Mouse (Mus musculus): ENCODE data around the gene Aldh1a3. TPM values are rescaled to one million over a fixed set of nuclear protein-coding genes. Genes with fewer than 3 reads are reported as not detected.

Aldh1a3 gene
- polyA plus RNA-seq, 1 experiment from 2014 or later: 9.6 TPM

DNA sequence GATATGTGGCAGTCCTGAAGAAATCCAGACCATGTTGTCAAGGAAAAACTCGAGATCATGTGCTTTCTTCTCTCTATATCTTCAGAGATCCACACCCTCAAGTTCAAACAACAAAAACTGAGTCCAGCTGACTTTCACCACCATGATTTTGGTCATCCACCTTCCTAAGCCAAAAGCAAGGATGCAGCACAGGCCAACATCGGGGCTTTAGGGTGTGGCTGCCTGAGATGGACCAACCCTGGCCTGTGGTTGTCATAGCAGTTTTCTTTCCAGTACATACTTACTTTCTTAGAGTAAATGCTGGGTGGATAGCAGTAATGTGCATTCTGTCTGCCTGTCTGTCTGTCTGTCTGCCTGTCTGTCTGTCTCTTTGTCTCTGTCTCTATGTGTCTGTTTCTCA, 61.9 kb downstream of the Aldh1a3 start:
- Histone ChIP-seq H3K9ac (ENCODE audit: low read length) (no peak overlapping the region), H3K4me3 (ENCODE audit: low read depth, low read length) (no peak overlapping the region), H3K9me3 (ENCODE audit: control insufficient read depth, low read length) (no peaks in the 10 kb centered on the region), H3K27me3 (ENCODE audit: control insufficient read depth, insufficient read depth, low read length) (no peaks in the 10 kb centered on the region), H3K27ac (replicated peaks) (no peak overlapping the region), H3K36me3 (ENCODE audit: control insufficient read depth, insufficient read depth, low read length) (peaks cover 2% of the 10 kb centered on the region), H3K4me2 (replicated peaks; ENCODE audit: low read depth) (no peak overlapping the region), H3K4me1 (replicated peaks; ENCODE audit: control insufficient read depth, insufficient read depth) (0 out of 2 replicates have a peak, but pooled peaks cover 2% of the 10 kb centered on the region)
- no peak for TF ChIP-seq CTCF (IDR thresholded peaks at IDR 0.05; ENCODE audit: low read depth)
- no peak for TF ChIP-seq EP300 (optimal IDR thresholded peaks at IDR 0.05)
- 49% methylated on average over 2 of the region's 2 CpGs for WGBS
- ATAC-seq (ENCODE audit: low FRiP score, low TSS enrichment) (0 out of 2 replicates have a peak, but pooled peaks have one; percentile 21), DNase-seq (ENCODE audit: low spot score) (no peak)

DNA sequence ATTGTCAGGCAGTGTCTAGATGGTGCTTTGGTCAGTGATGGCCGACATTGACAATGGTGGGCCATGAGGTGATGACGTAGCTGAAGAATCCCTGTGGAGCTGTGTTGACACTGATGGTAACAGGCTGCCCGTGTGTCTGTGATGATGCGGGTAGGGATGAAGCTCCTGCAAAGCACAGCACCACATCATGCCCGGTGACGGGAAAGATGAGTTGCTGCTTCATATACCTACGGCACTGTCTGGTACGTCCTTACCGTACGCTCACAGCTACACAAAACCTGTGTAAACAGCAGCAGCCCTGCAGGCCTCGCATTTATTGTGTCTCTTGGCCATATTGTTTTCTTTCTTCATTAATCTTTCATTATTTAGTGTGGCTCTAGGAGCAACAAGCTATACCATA, 62.8 kb downstream of the Aldh1a3 start:
- no peak overlapping the region for H3K27ac ChIP-seq (replicated peaks)
- no peaks in the 10 kb centered on the region for H3K4me1 ChIP-seq (replicated peaks; ENCODE audit: control insufficient read depth, insufficient read depth)
- no peak overlapping the region for H3K9ac ChIP-seq (ENCODE audit: low read length)
- no peaks in the 10 kb centered on the region for H3K27me3 ChIP-seq (ENCODE audit: control insufficient read depth, insufficient read depth, low read length)
- H3K36me3 ChIP-seq (ENCODE audit: control insufficient read depth, insufficient read depth, low read length): peaks cover 4% of the 10 kb centered on the region
- H3K4me3 ChIP-seq (ENCODE audit: low read depth, low read length): no peak overlapping the region
- H3K4me2 ChIP-seq (replicated peaks; ENCODE audit: low read depth): no peak overlapping the region
- no peaks in the 10 kb centered on the region for H3K9me3 ChIP-seq (ENCODE audit: control insufficient read depth, low read length)
- TF ChIP-seq EP300 (optimal IDR thresholded peaks at IDR 0.05): no peak
- TF ChIP-seq CTCF (IDR thresholded peaks at IDR 0.05; ENCODE audit: low read depth): no peak
- 92% methylated on average over 11 of the region's 11 CpGs for WGBS
- no peak for ATAC-seq (ENCODE audit: low FRiP score, low TSS enrichment)
- DNase-seq (ENCODE audit: low spot score): no peak

DNA sequence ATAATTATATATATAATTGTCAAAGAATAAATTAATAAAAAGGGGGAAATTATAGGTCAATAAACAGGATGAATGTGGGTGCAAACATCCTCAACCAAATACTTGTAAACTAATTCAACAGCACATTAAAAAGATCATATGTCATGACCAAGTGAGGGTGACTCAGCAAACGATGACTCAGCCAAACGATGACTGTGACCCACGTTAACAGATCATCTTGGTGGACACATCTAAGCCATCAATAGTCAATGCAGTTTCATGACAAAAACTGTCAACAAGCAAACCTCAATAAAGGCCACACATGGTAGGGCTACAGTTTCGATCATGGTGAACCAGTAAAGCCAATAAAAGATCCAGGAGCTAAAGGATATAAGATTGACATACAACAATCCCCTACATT, 68.3 kb downstream of the Aldh1a3 start:
- DNase-seq (ENCODE audit: low spot score): no peak

DNA sequence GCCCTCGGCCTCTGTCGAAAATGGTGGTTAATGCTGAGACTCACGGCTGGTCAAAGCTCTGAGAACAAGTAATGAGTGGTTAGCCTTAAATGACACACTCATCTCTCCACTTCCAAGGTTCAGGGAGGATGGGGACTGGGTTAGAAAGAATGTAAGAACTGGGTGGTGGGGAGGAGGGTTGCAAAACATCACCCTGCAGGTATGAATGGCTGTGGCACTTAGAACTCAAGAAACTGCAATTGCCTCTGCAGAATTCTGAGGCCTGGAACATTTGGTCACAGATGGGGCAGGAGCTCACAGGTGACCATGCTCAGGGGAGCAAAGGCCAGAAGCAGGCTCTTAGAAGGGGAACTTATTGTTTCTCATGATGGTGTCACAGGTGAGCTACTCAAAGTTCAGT, 68.9 kb downstream of the Aldh1a3 start:
- H3K9me3 ChIP-seq (ENCODE audit: control insufficient read depth, low read length): no peaks in the 10 kb centered on the region
- H3K27ac ChIP-seq (replicated peaks): no peak overlapping the region
- no peak for DNase-seq (ENCODE audit: low spot score)
- H3K27me3 ChIP-seq (ENCODE audit: control insufficient read depth, insufficient read depth, low read length): no peaks in the 10 kb centered on the region
- no peak overlapping the region for H3K4me3 ChIP-seq (ENCODE audit: low read depth, low read length)
- peaks cover 4% of the 10 kb centered on the region; the same call in 1 of the 2 replicates for H3K36me3 ChIP-seq (ENCODE audit: control insufficient read depth, insufficient read depth, low read length)
- H3K4me1 ChIP-seq (replicated peaks; ENCODE audit: control insufficient read depth, insufficient read depth): no peaks in the 10 kb centered on the region
- TF ChIP-seq EP300 (optimal IDR thresholded peaks at IDR 0.05) (no peak), CTCF (IDR thresholded peaks at IDR 0.05; ENCODE audit: low read depth) (no peak)
- WGBS: 87% methylated on average over 3 of the region's 3 CpGs
- H3K9ac ChIP-seq (ENCODE audit: low read length): no peak overlapping the region
- ATAC-seq (ENCODE audit: low FRiP score, low TSS enrichment): no peak
- no peak overlapping the region for H3K4me2 ChIP-seq (replicated peaks; ENCODE audit: low read depth)

More for the DNA sequence above, 68.3 kb downstream of the Aldh1a3 start:
- Histone ChIP-seq H3K4me2 (replicated peaks; ENCODE audit: low read depth) (no peak overlapping the region), H3K27ac (replicated peaks) (no peak overlapping the region), H3K4me1 (replicated peaks; ENCODE audit: control insufficient read depth, insufficient read depth) (no peaks in the 10 kb centered on the region), H3K9ac (ENCODE audit: low read length) (no peak overlapping the region), H3K4me3 (ENCODE audit: low read depth, low read length) (no peak overlapping the region), H3K36me3 (ENCODE audit: control insufficient read depth, insufficient read depth, low read length) (peaks cover 4% of the 10 kb centered on the region; the same call in 1 of the 2 replicates), H3K27me3 (ENCODE audit: control insufficient read depth, insufficient read depth, low read length) (no peaks in the 10 kb centered on the region), H3K9me3 (ENCODE audit: control insufficient read depth, low read length) (no peaks in the 10 kb centered on the region)
- 82% methylated on average over 4 of the region's 4 CpGs for WGBS
- no peak for ATAC-seq (ENCODE audit: low FRiP score, low TSS enrichment)
- no peak for TF ChIP-seq EP300 (optimal IDR thresholded peaks at IDR 0.05)
- TF ChIP-seq CTCF (IDR thresholded peaks at IDR 0.05; ENCODE audit: low read depth): no peak

DNA sequence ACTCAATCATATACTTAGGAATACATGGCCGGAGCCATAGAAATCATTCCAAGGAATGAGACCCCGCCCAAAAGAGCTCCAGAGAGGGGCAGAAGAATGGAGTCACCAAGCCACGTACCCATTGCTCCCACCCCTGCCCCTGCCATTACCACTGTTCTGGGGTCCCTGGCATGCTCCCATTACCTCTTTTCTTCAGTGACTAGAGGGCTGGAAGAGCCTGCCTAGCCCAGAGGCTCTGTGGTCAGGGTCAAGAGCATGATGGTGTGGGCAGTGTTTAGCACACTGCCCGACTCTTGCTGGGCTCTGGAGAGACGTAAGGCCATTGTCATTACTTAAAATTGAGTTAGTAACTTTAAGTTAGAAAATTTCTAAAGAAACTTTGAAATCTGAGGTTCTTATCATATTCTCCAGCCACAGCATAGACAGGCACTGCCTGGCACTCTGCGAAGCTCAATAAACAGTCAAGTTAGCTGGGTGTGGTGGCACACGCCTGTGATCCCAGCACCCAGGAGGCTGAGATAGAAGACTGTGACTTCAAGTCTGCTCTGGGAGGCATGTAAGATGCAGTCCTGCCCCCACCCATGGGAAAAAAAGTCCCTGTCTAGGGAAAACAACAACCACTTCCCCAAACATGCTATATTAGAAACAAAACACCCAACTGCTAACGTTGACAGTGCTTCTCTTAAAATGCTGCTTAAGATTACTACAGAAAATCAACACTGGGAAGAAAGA, 71.4 kb downstream of the Aldh1a3 start:
- TF ChIP-seq CTCF (IDR thresholded peaks at IDR 0.05; ENCODE audit: low read depth) (no peak), EP300 (optimal IDR thresholded peaks at IDR 0.05) (no peak)
- H3K4me1 ChIP-seq (replicated peaks; ENCODE audit: control insufficient read depth, insufficient read depth): no peaks in the 10 kb centered on the region
- peaks cover 4% of the 10 kb centered on the region; the same call in 1 of the 2 replicates for H3K36me3 ChIP-seq (ENCODE audit: control insufficient read depth, insufficient read depth, low read length)
- no peak for ATAC-seq (ENCODE audit: low FRiP score, low TSS enrichment)
- H3K4me3 ChIP-seq (ENCODE audit: low read depth, low read length): no peak overlapping the region
- no peak overlapping the region for H3K9ac ChIP-seq (ENCODE audit: low read length)
- no peaks in the 10 kb centered on the region for H3K9me3 ChIP-seq (ENCODE audit: control insufficient read depth, low read length)
- H3K27me3 ChIP-seq (ENCODE audit: control insufficient read depth, insufficient read depth, low read length): no peaks in the 10 kb centered on the region
- peak; percentile 29 for DNase-seq (ENCODE audit: low spot score)
- 70% methylated on average over 8 of the region's 8 CpGs for WGBS
- H3K4me2 ChIP-seq (replicated peaks; ENCODE audit: low read depth): no peak overlapping the region
- peak overlapping the region; percentile 61 for H3K27ac ChIP-seq (replicated peaks)

DNA sequence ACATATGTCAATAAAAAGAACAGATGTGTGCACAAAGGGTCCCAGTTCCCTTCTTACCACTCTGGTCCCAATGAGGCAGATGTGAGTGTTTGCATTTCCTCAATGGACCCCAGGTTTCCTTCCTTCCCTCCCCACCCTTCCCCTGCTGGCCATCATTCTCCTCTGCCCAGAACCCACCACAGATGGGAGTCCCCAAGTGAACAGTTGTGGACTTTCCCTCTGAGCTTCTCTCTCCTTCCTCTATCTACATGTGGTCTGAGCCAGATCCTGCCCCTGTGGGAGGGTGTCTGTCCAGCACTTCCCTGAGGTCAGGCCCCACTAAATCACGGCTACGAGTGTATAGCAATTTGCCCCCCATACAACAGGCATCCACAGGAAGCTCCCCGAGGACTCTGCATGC, 72.4 kb downstream of the Aldh1a3 start:
- TF ChIP-seq CTCF (IDR thresholded peaks at IDR 0.05; ENCODE audit: low read depth): no peak
- no peak for TF ChIP-seq EP300 (optimal IDR thresholded peaks at IDR 0.05)
- H3K27ac ChIP-seq (replicated peaks): no peak overlapping the region
- H3K27me3 ChIP-seq (ENCODE audit: control insufficient read depth, insufficient read depth, low read length): no peaks in the 10 kb centered on the region
- no peaks in the 10 kb centered on the region for H3K36me3 ChIP-seq (ENCODE audit: control insufficient read depth, insufficient read depth, low read length)
- H3K4me2 ChIP-seq (replicated peaks; ENCODE audit: low read depth): no peak overlapping the region
- DNase-seq (ENCODE audit: low spot score) (no peak), ATAC-seq (ENCODE audit: low FRiP score, low TSS enrichment) (no peak)
- H3K9ac ChIP-seq (ENCODE audit: low read length): no peak overlapping the region
- H3K4me3 ChIP-seq (ENCODE audit: low read depth, low read length): no peak overlapping the region
- 71% methylated on average over 3 of the region's 3 CpGs for WGBS
- no peaks in the 10 kb centered on the region for H3K9me3 ChIP-seq (ENCODE audit: control insufficient read depth, low read length)
- H3K4me1 ChIP-seq (replicated peaks; ENCODE audit: control insufficient read depth, insufficient read depth): no peaks in the 10 kb centered on the region

Measured in stomach, postnatal 0 days (tissue).